Mouse (Mus musculus): ENCODE results near the gene Alox5. TPM values are rescaled to one million over a fixed set of nuclear protein-coding genes. Genes with fewer than 3 reads are reported as not detected.
A peak's percentile ranks its signal among the peaks of the same experiment; 100 is the strongest.

Alox5 gene
- total and polyA plus RNA-seq, 3 experiments, result 22.3 to 87.0 (median 73.4) TPM

DNA sequence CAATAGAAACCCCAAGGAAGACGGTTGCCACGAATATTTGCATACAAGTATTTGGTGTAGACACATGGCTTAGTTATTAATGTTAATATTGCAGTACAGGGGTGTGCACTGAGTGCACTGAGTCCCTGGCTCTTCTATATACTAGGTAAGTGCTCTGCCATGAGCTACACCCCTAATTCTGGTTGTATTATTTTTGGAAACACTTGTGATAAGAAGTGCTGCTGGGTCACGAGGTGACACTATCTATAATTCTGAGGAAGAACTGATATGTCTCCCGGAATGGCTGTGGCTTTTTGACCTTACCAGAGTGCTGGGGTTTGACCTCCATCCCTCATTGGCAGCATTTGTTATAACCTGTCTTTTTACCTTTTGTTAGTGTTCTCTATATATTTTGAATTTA lies 20.1 kb downstream of the Alox5 start:
- Histone ChIP-seq H3K27me3 (ENCODE audit: insufficient read depth, low read length) (no peaks in the 10 kb centered on the region), H3K9me3 (replicated peaks) (no peaks in the 10 kb centered on the region), H3K4me3 (ENCODE audit: low read depth, low read length) (no peak overlapping the region), H3K36me3 (replicated peaks) (peaks cover 15% of the 10 kb centered on the region), H3K4me1 (ENCODE audit: insufficient read depth, low read depth, low read length) (peaks cover 6% of the 10 kb centered on the region)
- peak; percentile 65 for ATAC-seq (ENCODE audit: extremely low read depth, insufficient number of reproducible peaks, low FRiP score, poor library complexity, severe bottlenecking)
- no peak for DNase-seq (ENCODE audit: low spot score)
- TF ChIP-seq GATA1 (IDR thresholded peaks at IDR 0.05; ENCODE audit: borderline replicate concordance, low read length), result no peak
- no peak for TF ChIP-seq TAL1 (conservative IDR thresholded peaks at IDR 0.05; ENCODE audit: low read depth, low read length)
- no peak for TF ChIP-seq POLR2AphosphoS5 (IDR thresholded peaks at IDR 0.05; ENCODE audit: insufficient replicate concordance, low read depth, low read length)

DNA sequence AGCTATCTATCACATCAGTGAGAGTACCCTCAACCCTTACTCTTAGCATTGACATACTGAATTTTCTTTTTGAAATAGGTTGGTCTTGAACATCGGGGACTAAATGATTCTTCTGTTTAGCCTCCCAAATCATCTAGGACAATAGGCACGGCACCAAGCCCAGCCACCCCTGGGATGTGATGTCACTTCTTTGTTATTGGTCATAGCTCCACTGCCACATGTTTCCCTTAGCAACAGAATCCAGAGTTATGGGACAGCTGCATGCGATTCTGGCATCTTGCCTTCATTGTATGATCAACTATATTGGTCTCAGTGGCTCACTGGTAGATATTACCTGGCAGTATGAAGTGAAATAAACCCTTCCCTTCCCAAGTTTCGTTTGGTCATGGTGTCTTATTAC lies 20.5 kb downstream of the Alox5 start:
- TF ChIP-seq CTCF (IDR thresholded peaks at IDR 0.05; ENCODE audit: low read depth, low read length) (no peak), TAL1 (conservative IDR thresholded peaks at IDR 0.05; ENCODE audit: low read depth, low read length) (no peak), GATA1 (IDR thresholded peaks at IDR 0.05; ENCODE audit: borderline replicate concordance, low read length) (no peak), GATA2 (IDR thresholded peaks at IDR 0.05; ENCODE audit: borderline replicate concordance, low read depth, low read length) (no peak), POLR2AphosphoS5 (IDR thresholded peaks at IDR 0.05; ENCODE audit: insufficient replicate concordance, low read depth, low read length) (no peak)
- no peak for DNase-seq (ENCODE audit: low spot score)
- peaks cover 6% of the 10 kb centered on the region for H3K4me1 ChIP-seq (ENCODE audit: insufficient read depth, low read depth, low read length)
- H3K27me3 ChIP-seq (ENCODE audit: insufficient read depth, low read length), result no peaks in the 10 kb centered on the region
- no peak for ATAC-seq (ENCODE audit: extremely low read depth, insufficient number of reproducible peaks, low FRiP score, poor library complexity, severe bottlenecking)
- H3K4me3 ChIP-seq (ENCODE audit: low read depth, low read length), result no peak overlapping the region
- peaks cover 15% of the 10 kb centered on the region for H3K36me3 ChIP-seq (replicated peaks)
- no peaks in the 10 kb centered on the region for H3K9me3 ChIP-seq (replicated peaks)

- TF ChIP-seq GATA2 (IDR thresholded peaks at IDR 0.05; ENCODE audit: borderline replicate concordance, low read depth, low read length), result no peak
- no peak for TF ChIP-seq TAL1 (conservative IDR thresholded peaks at IDR 0.05; ENCODE audit: low read depth, low read length)
- no peak for TF ChIP-seq POLR2AphosphoS5 (IDR thresholded peaks at IDR 0.05; ENCODE audit: insufficient replicate concordance, low read depth, low read length)
- ATAC-seq (ENCODE audit: extremely low read depth, insufficient number of reproducible peaks, low FRiP score, poor library complexity, severe bottlenecking) (no peak), DNase-seq (ENCODE audit: low spot score) (no peak)
- H3K9me3 ChIP-seq (replicated peaks), result no peaks in the 10 kb centered on the region
- no peak overlapping the region for H3K4me3 ChIP-seq (ENCODE audit: low read depth, low read length)
- no peaks in the 10 kb centered on the region for H3K27me3 ChIP-seq (ENCODE audit: insufficient read depth, low read length)
- H3K4me1 ChIP-seq (ENCODE audit: insufficient read depth, low read depth, low read length), result peaks cover 6% of the 10 kb centered on the region
- peaks cover 12% of the 10 kb centered on the region for H3K36me3 ChIP-seq (replicated peaks)
Observed at GRCm38 (mm10) chr6:116439531-116439930, 21.4 kb downstream of the Alox5 start.

GRCm38 (mm10) chr6:116438864-116439263 lies 22.1 kb downstream of the Alox5 start:
- Histone ChIP-seq H3K36me3 (replicated peaks) (peaks cover 9% of the 10 kb centered on the region), H3K27me3 (ENCODE audit: insufficient read depth, low read length) (no peaks in the 10 kb centered on the region), H3K4me3 (ENCODE audit: low read depth, low read length) (no peak overlapping the region), H3K4me1 (ENCODE audit: insufficient read depth, low read depth, low read length) (peaks cover 6% of the 10 kb centered on the region), H3K9me3 (replicated peaks) (no peaks in the 10 kb centered on the region)
- DNase-seq (ENCODE audit: low spot score), result no peak
- ATAC-seq (ENCODE audit: extremely low read depth, insufficient number of reproducible peaks, low FRiP score, poor library complexity, severe bottlenecking), result no peak
- TF ChIP-seq POLR2AphosphoS5 (IDR thresholded peaks at IDR 0.05; ENCODE audit: insufficient replicate concordance, low read depth, low read length) (no peak), GATA1 (IDR thresholded peaks at IDR 0.05; ENCODE audit: borderline replicate concordance, low read length) (no peak), GATA2 (IDR thresholded peaks at IDR 0.05; ENCODE audit: borderline replicate concordance, low read depth, low read length) (no peak), CTCF (IDR thresholded peaks at IDR 0.05; ENCODE audit: low read depth, low read length) (no peak), TAL1 (conservative IDR thresholded peaks at IDR 0.05; ENCODE audit: low read depth, low read length) (no peak)

GRCm38 (mm10) chr6:116428282-116428681 lies 32.7 kb downstream of the Alox5 start:
- Histone ChIP-seq H3K9me3 (replicated peaks) (peaks cover 5% of the 10 kb centered on the region; the same call in 1 of the 2 replicates), H3K4me3 (ENCODE audit: low read depth, low read length) (no peak overlapping the region), H3K36me3 (replicated peaks) (peaks cover 31% of the 10 kb centered on the region), H3K27me3 (ENCODE audit: insufficient read depth, low read length) (no peaks in the 10 kb centered on the region), H3K4me1 (ENCODE audit: insufficient read depth, low read depth, low read length) (no peaks in the 10 kb centered on the region)
- ATAC-seq (ENCODE audit: extremely low read depth, insufficient number of reproducible peaks, low FRiP score, poor library complexity, severe bottlenecking), result peak; percentile 52
- TF ChIP-seq POLR2AphosphoS5 (IDR thresholded peaks at IDR 0.05; ENCODE audit: insufficient replicate concordance, low read depth, low read length), result no peak
- TF ChIP-seq CTCF (IDR thresholded peaks at IDR 0.05; ENCODE audit: low read depth, low read length), result peak; percentile 25; the same call in 1 of the 2 replicates
- peak; percentile 29 for DNase-seq (ENCODE audit: low spot score)

- ATAC-seq (ENCODE audit: extremely low read depth, insufficient number of reproducible peaks, low FRiP score, poor library complexity, severe bottlenecking), result no peak
Observed at GRCm38 (mm10) chr6:116427552-116427951, 33.4 kb downstream of the Alox5 start.

DNA sequence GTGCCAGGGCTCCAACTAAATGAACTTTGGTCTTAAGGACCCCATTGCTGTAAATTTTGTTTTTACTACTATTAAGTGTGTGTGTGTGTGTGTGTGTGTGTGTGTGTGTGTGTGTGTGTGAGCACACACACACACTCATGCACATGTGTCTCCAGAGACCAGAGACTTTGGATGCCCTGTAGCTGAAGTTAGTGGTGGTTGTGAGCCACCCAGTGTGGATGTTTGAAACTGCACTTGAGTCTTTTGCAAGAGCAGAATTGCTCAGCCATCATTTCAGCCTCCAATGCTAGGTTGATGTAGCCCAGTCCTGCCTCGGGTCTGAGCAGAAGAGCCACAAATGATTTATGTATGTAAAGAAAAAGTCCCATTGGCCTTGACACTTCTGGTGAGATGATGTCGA lies 37.3 kb downstream of the Alox5 start:
- Histone ChIP-seq H3K27me3 (ENCODE audit: insufficient read depth, low read length) (no peaks in the 10 kb centered on the region), H3K9me3 (replicated peaks) (no peaks in the 10 kb centered on the region), H3K4me1 (ENCODE audit: insufficient read depth, low read depth, low read length) (no peaks in the 10 kb centered on the region), H3K36me3 (replicated peaks) (peaks cover 59% of the 10 kb centered on the region), H3K4me3 (ENCODE audit: low read depth, low read length) (no peak overlapping the region)
- DNase-seq (ENCODE audit: low spot score) (no peak), ATAC-seq (ENCODE audit: extremely low read depth, insufficient number of reproducible peaks, low FRiP score, poor library complexity, severe bottlenecking) (no peak)
- TF ChIP-seq CTCF (IDR thresholded peaks at IDR 0.05; ENCODE audit: low read depth, low read length) (no peak), TAL1 (conservative IDR thresholded peaks at IDR 0.05; ENCODE audit: low read depth, low read length) (no peak)

More at GRCm38 (mm10) chr6:116427552-116427951, 33.4 kb downstream of the Alox5 start:
- no peaks in the 10 kb centered on the region for H3K27me3 ChIP-seq (ENCODE audit: insufficient read depth, low read length)
- no peak for DNase-seq (ENCODE audit: low spot score)
- peaks cover 5% of the 10 kb centered on the region; the same call in 1 of the 2 replicates for H3K9me3 ChIP-seq (replicated peaks)
- peaks cover 37% of the 10 kb centered on the region for H3K36me3 ChIP-seq (replicated peaks)
- H3K4me1 ChIP-seq (ENCODE audit: insufficient read depth, low read depth, low read length), result no peaks in the 10 kb centered on the region
- no peak overlapping the region for H3K4me3 ChIP-seq (ENCODE audit: low read depth, low read length)
- TF ChIP-seq TAL1 (conservative IDR thresholded peaks at IDR 0.05; ENCODE audit: low read depth, low read length), result no peak
- no peak for TF ChIP-seq GATA2 (IDR thresholded peaks at IDR 0.05; ENCODE audit: borderline replicate concordance, low read depth, low read length)
- no peak for TF ChIP-seq POLR2AphosphoS5 (IDR thresholded peaks at IDR 0.05; ENCODE audit: insufficient replicate concordance, low read depth, low read length)
- TF ChIP-seq GATA1 (IDR thresholded peaks at IDR 0.05; ENCODE audit: borderline replicate concordance, low read length), result no peak
- no peak for TF ChIP-seq CTCF (IDR thresholded peaks at IDR 0.05; ENCODE audit: low read depth, low read length)
